Mouse (Mus musculus) intestine, embryonic 14.5 days (tissue): ENCODE results near the gene Ssh2. TPM values are rescaled to one million over a fixed set of nuclear protein-coding genes. Genes with fewer than 3 reads are reported as not detected.
A peak's percentile ranks its signal among the peaks of the same experiment; 100 is the strongest.

Experiments used
- ATAC-seq: fragments of 200-750 bp; cut with Nextera tagmentation; replicated peaks from 2 replicates; pipeline ENCODE4 v1.8.0; 2017; ENCODE audit warnings: low read depth, moderate number of reproducible peaks, moderate TSS enrichment, moderate library complexity; ENCODE audit not compliant: low FRiP score, low TSS enrichment
- DNase-seq: peaks from one replicate; pipeline ENCODE4 v3.0.0-alpha.2; 2018; ENCODE audit warnings: low spot score
- H3K27ac ChIP-seq: fragments of 300-500 bp; sonication (generic); 2 replicates; pipeline ENCODE4 v1.5.1; 2014; ENCODE audit warnings: low read depth, mild to moderate bottlenecking, control low read depth
- H3K27me3 ChIP-seq: fragments of 300-500 bp; sonication (generic); replicated peaks from 2 replicates; pipeline ENCODE4 v1.6.1; 2014; ENCODE audit warnings: low read length, control low read depth; ENCODE audit not compliant: control insufficient read depth, insufficient read depth
- H3K36me3 ChIP-seq: fragments of 300-500 bp; sonication (generic); 2 replicates; pipeline ENCODE4 v1.6.1; 2014; ENCODE audit warnings: low read length, control low read depth; ENCODE audit not compliant: control insufficient read depth, insufficient read depth
- H3K4me1 ChIP-seq: fragments of 300-500 bp; sonication (generic); replicated peaks from 2 replicates; pipeline ENCODE4 v1.6.1; 2014; ENCODE audit warnings: low read length, control low read depth, mixed read lengths; ENCODE audit not compliant: control insufficient read depth, insufficient read depth
- H3K4me2 ChIP-seq: fragments of 300-500 bp; sonication (generic); 2 replicates; pipeline ENCODE4 v1.6.1; 2014; ENCODE audit warnings: low read length
- H3K4me3 ChIP-seq: fragments of 300-500 bp; sonication (generic); 2 replicates; pipeline ENCODE4 v1.5.1; 2014; ENCODE audit warnings: low read depth, low read length, control low read depth, mixed read lengths
- H3K9ac ChIP-seq: fragments of 300-500 bp; sonication (generic); 2 replicates; pipeline ENCODE4 v1.6.1; 2014; ENCODE audit warnings: mild to moderate bottlenecking, low read length
- H3K9me3 ChIP-seq: fragments of 300-500 bp; sonication (generic); 2 replicates; pipeline ENCODE4 v1.6.1; 2016; ENCODE audit warnings: low read length, control low read depth; ENCODE audit not compliant: control insufficient read depth
- WGBS: fragments of 180-500 bp; shearing (Covaris S2); extraction: QIAGEN DNeasy Blood & Tissue Kit; methylation state at CpG from one replicate; pipeline ENCODE4 v1.1.7; 2014; 5-methylcytosine and 5-hydroxymethylcytosine counted together
- polyA plus RNA-seq: library from polyadenylated mRNA; unstranded; fragments of >200 nt; fragmentation: Nextera tagmentation; extraction: Ambion mirVana; gene quantifications from 2 replicates; pipeline ENCODE4 v1.2.1, GENCODE M21; 2014

Gene Ssh2
- polyA plus RNA-seq, 1 experiment from 2014 or later = 9.4 TPM

GRCm38 (mm10) chr11:77486798-77487197 lies 270.7 kb downstream of the Ssh2 start:
- WGBS = 67% methylated on average over 5 of the region's 5 CpGs
- Histone ChIP-seq H3K9me3 (no peaks in the 10 kb centered on the region), H3K9ac (no peak overlapping the region), H3K27ac (no peak overlapping the region), H3K4me2 (no peak overlapping the region), H3K36me3 (no peaks in the 10 kb centered on the region), H3K4me3 (no peak overlapping the region), H3K4me1 (peaks cover 33% of the 10 kb centered on the region), H3K27me3 (no peaks in the 10 kb centered on the region)
- DNase-seq = no peak
- ATAC-seq = no peak

DNA sequence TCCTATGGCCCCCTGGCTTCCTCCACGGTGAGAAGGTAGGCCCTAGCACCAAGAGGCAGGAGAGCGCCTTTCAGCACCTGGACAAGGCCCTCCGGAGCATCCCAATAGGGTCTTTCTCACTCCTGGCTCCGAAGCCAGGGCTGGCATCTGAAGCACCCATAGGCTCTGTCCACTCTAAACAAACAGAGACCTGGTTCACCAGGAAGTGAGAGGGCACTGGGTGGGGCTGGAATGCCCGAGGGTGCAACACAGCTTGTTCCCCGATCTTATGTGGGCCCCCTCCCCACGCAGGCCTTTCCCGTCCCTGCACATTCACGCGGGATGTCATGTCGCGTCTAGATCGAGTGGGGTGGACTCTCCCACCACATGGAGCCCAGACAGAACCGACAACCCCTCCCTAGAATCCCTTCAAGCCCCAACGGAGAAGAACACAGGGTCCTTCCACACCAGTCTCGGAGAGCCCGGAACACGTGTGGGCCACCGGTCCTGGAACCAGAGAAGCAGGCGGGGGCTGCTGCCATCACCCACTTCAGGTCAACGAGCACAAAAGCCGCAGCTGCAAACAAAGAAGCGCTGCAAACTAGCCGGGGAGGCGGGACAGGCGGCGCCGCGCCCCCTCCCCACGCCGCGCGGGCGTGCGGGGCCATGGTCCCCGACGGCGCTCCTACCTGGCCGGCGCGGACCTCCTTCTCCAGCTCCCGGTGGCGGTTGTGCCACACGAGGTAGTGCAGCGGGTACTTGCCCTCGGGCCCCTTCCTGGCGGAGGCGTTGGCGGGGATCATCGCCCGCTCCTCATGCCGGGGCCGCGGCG lies 272.9 kb downstream of the Ssh2 start:
- Histone ChIP-seq H3K36me3 (no peaks in the 10 kb centered on the region), H3K4me1 (peaks cover 41% of the 10 kb centered on the region), H3K27ac (no peak overlapping the region), H3K9me3 (no peaks in the 10 kb centered on the region), H3K4me3 (peak overlapping the region; percentile 83), H3K27me3 (no peaks in the 10 kb centered on the region), H3K9ac (peak overlapping the region; percentile 84), H3K4me2 (peak overlapping the region; percentile 90)
- WGBS = 3% methylated on average over 41 of the region's 55 CpGs
- ATAC-seq (no peak), DNase-seq (peak; percentile 72)

GRCm38 (mm10) chr11:77489591-77490235 lies 273.6 kb downstream of the Ssh2 start, which contains the start of gene Ankrd13b:
Ankrd13b (minus strand) TSS chr11:77489678.
- H3K27me3 ChIP-seq = no peaks in the 10 kb centered on the region
- peaks cover 48% of the 10 kb centered on the region for H3K4me1 ChIP-seq
- H3K9me3 ChIP-seq = no peaks in the 10 kb centered on the region
- H3K4me2 ChIP-seq = peak within 1 kb of the TSS; percentile 90
- WGBS = under 1% methylated on average over 55 of the region's 87 CpGs
- peak within 1 kb of the TSS; percentile 83 for H3K4me3 ChIP-seq
- 0 out of 2 replicates have a peak within 1 kb of the TSS, but pooled peaks have one; percentile 33 for H3K27ac ChIP-seq
- peak; percentile 23; the same call in 1 of the 2 replicates for ATAC-seq
- H3K9ac ChIP-seq = peak within 1 kb of the TSS; percentile 84
- DNase-seq = peak; percentile 82
- H3K36me3 ChIP-seq = no peaks in the 10 kb centered on the region

DNA sequence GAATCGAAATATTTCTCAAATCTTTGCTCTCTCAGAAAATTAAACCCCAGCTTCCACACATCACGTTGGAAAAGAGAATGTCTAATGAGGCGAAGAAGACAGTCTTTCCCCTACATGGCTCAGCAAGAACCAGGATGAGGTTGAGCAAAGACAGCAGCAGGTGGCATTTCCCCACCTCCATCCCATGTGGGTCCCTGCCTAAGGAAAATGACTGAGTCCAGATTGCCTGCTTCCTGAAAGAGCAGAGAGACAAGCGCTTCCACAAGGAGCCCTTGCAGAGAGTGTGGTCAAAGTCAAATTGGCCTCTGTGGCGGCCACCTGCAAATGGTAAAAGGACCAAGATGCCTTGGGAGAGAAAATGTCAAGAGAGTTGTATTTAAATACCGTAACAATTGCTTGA lies 274.4 kb downstream of the Ssh2 start:
- Histone ChIP-seq H3K27ac (peak overlapping the region; percentile 93), H3K4me3 (no peak overlapping the region; the same call in 1 of the 2 replicates), H3K4me2 (peak overlapping the region; percentile 90), H3K9ac (no peak overlapping the region), H3K4me1 (peaks cover 55% of the 10 kb centered on the region), H3K27me3 (no peaks in the 10 kb centered on the region), H3K36me3 (no peaks in the 10 kb centered on the region), H3K9me3 (no peaks in the 10 kb centered on the region)
- ATAC-seq (no peak), DNase-seq (no peak)
- 75% methylated on average over 6 of the region's 6 CpGs for WGBS

DNA sequence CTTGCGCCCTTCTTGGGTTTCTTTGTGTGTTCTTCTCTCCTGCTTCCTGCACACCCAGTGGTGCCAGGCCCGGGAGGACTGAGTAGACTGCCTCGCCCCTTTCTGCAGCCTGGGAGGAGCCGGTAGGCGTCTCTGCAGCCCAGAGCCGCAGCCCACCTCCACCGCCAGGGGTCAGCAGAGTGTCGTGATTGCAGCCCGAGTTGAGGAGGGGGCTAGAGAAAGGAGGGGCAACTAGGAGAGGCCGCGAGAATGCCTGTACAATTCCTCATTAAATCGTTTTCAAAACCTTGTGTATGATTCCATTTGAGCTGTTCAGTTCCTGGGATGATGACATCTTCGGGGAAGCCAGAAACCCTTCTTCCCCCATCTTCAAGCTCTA lies 275.0 kb downstream of the Ssh2 start:
- Histone ChIP-seq H3K36me3 (no peaks in the 10 kb centered on the region), H3K4me1 (peaks cover 60% of the 10 kb centered on the region), H3K4me2 (peak overlapping the region; percentile 81), H3K9ac (peak overlapping the region; percentile 84), H3K27me3 (no peaks in the 10 kb centered on the region), H3K27ac (peak overlapping the region; percentile 93), H3K4me3 (peak overlapping the region; percentile 80), H3K9me3 (no peaks in the 10 kb centered on the region)
- DNase-seq (peak; percentile 99), ATAC-seq (peak; percentile 56)
- under 1% methylated on average over 13 of the region's 13 CpGs for WGBS

- peak overlapping the region; percentile 80 for H3K4me3 ChIP-seq
- H3K36me3 ChIP-seq = no peaks in the 10 kb centered on the region
- peak overlapping the region; percentile 93 for H3K27ac ChIP-seq
- DNase-seq (no peak), ATAC-seq (peak; percentile 78)
- H3K9ac ChIP-seq = peak overlapping the region; percentile 84
- H3K4me1 ChIP-seq = peaks cover 60% of the 10 kb centered on the region
- H3K27me3 ChIP-seq = no peaks in the 10 kb centered on the region
- H3K9me3 ChIP-seq = no peaks in the 10 kb centered on the region
- H3K4me2 ChIP-seq = peak overlapping the region; percentile 81
- under 1% methylated on average over 23 of the region's 23 CpGs for WGBS
These were observed 275.6 kb downstream of the Ssh2 start for GRCm38 (mm10) chr11:77491502-77492291.

DNA sequence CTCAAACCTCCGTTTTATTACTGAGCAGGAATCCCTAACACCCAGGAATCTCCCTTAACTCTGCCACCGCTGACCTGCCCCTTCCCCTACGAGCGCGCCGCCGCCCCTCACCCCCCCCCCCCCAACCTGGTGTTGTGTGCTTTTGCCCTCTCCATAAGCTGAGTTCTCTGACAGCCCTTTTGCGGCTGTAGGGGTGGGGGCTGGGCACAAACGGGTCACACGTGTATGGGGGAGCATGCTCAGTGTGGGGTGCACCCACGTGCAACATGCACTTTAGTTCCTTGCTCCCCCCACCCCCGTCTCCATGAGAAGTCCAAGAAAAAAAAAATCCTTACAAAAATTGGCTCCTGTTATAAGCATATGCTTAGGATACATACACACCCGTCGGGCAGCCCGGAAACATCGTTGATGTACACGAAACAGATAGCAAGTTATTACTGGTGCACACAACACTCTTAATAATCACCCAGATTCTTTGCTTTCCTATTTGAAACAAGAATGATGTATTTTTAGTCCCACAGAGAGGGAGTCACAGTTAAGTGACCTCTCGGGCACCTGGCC lies 276.3 kb downstream of the Ssh2 start:
- Histone ChIP-seq H3K4me1 (peaks cover 62% of the 10 kb centered on the region), H3K27ac (peak overlapping the region; percentile 93), H3K27me3 (no peaks in the 10 kb centered on the region), H3K9me3 (no peaks in the 10 kb centered on the region), H3K4me2 (peak overlapping the region; percentile 81), H3K9ac (peak overlapping the region; percentile 84), H3K4me3 (peak overlapping the region; percentile 80), H3K36me3 (no peaks in the 10 kb centered on the region)
- DNase-seq (peak; percentile 68), ATAC-seq (no peak)
- WGBS = under 1% methylated on average over 18 of the region's 18 CpGs

DNA sequence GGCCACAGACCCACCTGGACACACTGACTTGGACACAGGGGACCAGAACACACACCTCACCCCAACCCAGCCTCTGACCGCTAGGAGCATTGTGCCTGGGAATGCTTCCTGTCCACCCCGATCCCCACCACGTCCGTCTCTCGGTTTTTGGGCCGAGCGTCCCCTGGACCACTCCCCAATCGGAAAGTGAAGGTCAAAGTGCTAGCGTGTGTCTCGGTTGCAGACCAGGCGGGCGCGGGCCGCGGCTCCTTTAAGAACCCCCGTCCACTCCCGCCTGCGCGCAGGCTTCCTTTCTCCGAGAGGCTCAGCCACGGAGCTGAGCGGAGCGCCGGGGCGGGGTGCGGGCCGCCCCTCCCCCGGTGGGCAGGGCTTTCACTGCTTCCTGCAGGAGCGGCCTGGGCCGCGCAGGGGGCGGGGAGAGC lies 276.8 kb downstream of the Ssh2 start:
- Histone ChIP-seq H3K4me1 (peaks cover 65% of the 10 kb centered on the region), H3K9me3 (no peaks in the 10 kb centered on the region), H3K4me2 (peak overlapping the region; percentile 81), H3K9ac (peak overlapping the region; percentile 84), H3K36me3 (no peaks in the 10 kb centered on the region), H3K4me3 (peak overlapping the region; percentile 80), H3K27me3 (no peaks in the 10 kb centered on the region), H3K27ac (peak overlapping the region; percentile 93)
- ATAC-seq (peak; percentile 62), DNase-seq (peak; percentile 86)
- WGBS = 0% methylated on average over 29 of the region's 32 CpGs
